Mouse (Mus musculus) neural tube, embryonic 13.5 days (tissue): Measurements from ENCODE around the gene Teddm1b. TPM values are rescaled to one million over a fixed set of nuclear protein-coding genes. Genes with fewer than 3 reads are reported as not detected.
A peak's percentile ranks its signal among the peaks of the same experiment; 100 is the strongest.
"Not testable (repeated sequence)": the region's sequence is repeated elsewhere in the genome, so short reads cannot be mapped to it uniquely, and the experiment has no call there.

Experiments
- ATAC-seq: fragments of 200-750 bp; cut with Nextera tagmentation; 2 replicates; pipeline ENCODE4 v1.8.0; 2017; ENCODE audit warnings: low read depth, mild to moderate bottlenecking, moderate TSS enrichment, moderate library complexity
- H3K27ac ChIP-seq: fragments of 300-500 bp; sonication (generic); replicated peaks from 2 replicates; pipeline ENCODE4 v1.5.1; 2015; ENCODE audit warnings: moderate library complexity, mild to moderate bottlenecking, inconsistent platforms
- H3K27me3 ChIP-seq: fragments of 300-500 bp; sonication (generic); 2 replicates; pipeline ENCODE4 v1.6.1; 2015; ENCODE audit warnings: mild to moderate bottlenecking, inconsistent platforms
- H3K36me3 ChIP-seq: fragments of 300-500 bp; sonication (generic); 2 replicates; pipeline ENCODE4 v1.6.1; 2015; ENCODE audit warnings: mild to moderate bottlenecking, inconsistent platforms
- H3K4me1 ChIP-seq: fragments of 300-500 bp; sonication (generic); replicated peaks from 2 replicates; pipeline ENCODE4 v1.6.1; 2015; ENCODE audit warnings: inconsistent platforms
- H3K4me2 ChIP-seq: fragments of 300-500 bp; sonication (generic); 2 replicates; pipeline ENCODE4 v1.6.1; 2015; ENCODE audit warnings: inconsistent platforms, mild to moderate bottlenecking, moderate library complexity
- H3K4me3 ChIP-seq: fragments of 300-500 bp; sonication (generic); 2 replicates; pipeline ENCODE4 v1.5.1; 2015; ENCODE audit warnings: mild to moderate bottlenecking, inconsistent platforms
- H3K9ac ChIP-seq: fragments of 300-500 bp; sonication (generic); 2 replicates; pipeline ENCODE4 v1.6.1; 2015; ENCODE audit warnings: moderate library complexity, mild to moderate bottlenecking, inconsistent platforms
- H3K9me3 ChIP-seq: fragments of 300-500 bp; sonication (generic); 2 replicates; pipeline ENCODE4 v1.6.1; 2016; ENCODE audit warnings: inconsistent platforms
- WGBS: fragments of 180-500 bp; shearing (Covaris S2); methylation state at CpG from one replicate; pipeline ENCODE4 v1.1.7; 2015; 5-methylcytosine and 5-hydroxymethylcytosine counted together
- polyA plus RNA-seq: library from polyadenylated mRNA; unstranded; fragments of >200 nt; fragmentation: Nextera tagmentation; extraction: Ambion mirVana; gene quantifications from 2 replicates; pipeline ENCODE4 v1.2.1, GENCODE M21; 2015

Gene Teddm1b
- polyA plus RNA-seq, result 0.29 and 0.39 TPM in 2 replicates

DNA sequence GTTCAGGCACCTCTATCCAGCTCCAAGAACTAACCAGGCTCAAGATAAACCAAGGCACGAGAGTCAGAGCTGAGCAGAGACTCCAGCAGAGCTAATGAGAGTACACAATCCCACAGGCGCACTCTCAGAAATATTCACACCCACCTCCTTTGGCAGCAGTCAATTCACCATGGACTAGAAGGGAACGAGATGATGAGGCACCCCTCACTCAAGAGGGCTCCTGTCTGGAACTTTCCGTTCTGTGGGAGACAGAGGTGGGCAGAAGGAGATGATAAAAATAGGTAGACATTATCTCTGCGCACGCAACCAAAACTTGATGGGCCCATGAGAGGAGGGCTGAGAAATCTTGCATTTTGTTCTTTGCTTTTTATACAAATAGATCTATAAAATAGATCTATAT is at the start of gene Teddm1b:
Gene Teddm1b (plus strand): TSS at position 301 of the 400 bp plus-strand sequence.
- Histone ChIP-seq H3K36me3 (no peaks in the 10 kb centered on the region), H3K4me3 (no peak within 1 kb of the TSS), H3K4me1 (no peaks in the 10 kb centered on the region), H3K9ac (no peak within 1 kb of the TSS), H3K9me3 (no peaks in the 10 kb centered on the region), H3K4me2 (no peak within 1 kb of the TSS), H3K27ac (no peak within 1 kb of the TSS), H3K27me3 (no peaks in the 10 kb centered on the region)
- 87% methylated on average over 6 of the region's 6 CpGs for WGBS
- ATAC-seq, result no peak

DNA sequence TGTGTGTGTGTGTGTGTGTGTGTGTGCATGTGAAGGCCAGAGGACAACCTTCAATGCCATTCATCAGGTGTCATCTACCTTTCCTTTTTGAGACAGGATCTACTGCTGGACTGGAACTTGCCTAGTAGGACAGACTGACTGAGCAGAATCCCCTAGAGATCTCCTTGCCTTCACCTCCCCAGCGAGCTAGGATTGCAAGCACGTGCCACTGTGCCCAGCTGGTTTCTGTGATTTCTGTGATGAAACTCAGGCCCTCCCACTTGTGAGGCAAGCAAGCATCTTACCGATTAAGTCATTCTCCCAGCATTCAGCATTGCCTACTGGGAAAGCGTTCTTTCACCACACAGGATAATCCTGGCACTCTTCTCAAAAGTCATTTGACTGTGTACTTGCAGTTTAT is 43.4 kb upstream of the Teddm1b start:
- H3K4me1 ChIP-seq, result no peaks in the 10 kb centered on the region
- H3K36me3 ChIP-seq, result no peaks in the 10 kb centered on the region
- WGBS, result 89% methylated on average over 4 of the region's 4 CpGs
- 0 out of 2 replicates have a peak, but pooled peaks cover 5% of the 10 kb centered on the region for H3K9me3 ChIP-seq
- H3K4me2 ChIP-seq, result no peak overlapping the region
- no peak overlapping the region for H3K9ac ChIP-seq
- no peak overlapping the region for H3K4me3 ChIP-seq
- no peak overlapping the region for H3K27ac ChIP-seq
- H3K27me3 ChIP-seq, result no peaks in the 10 kb centered on the region
- no peak for ATAC-seq

DNA sequence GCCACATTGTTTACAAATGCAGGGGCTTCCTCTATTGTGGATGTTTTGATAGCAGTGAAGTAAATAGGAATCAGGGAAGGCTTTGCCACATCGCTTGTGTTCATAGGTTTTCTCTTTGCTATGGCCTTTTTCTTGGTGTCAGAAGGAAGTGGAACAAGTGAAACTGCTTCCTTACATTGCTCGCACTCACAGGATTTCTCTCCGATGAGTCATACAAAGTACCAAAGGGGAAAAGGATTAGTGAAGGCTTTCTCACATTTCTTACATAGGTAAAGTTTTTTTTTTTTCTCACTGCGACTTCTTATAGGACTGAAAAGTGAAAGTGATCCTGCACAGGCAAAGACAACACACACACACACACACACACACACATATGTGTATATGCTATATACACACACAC is 38.1 kb upstream of the Teddm1b start:
- H3K27ac ChIP-seq, result no peak overlapping the region
- H3K27me3 ChIP-seq, result no peaks in the 10 kb centered on the region
- no peak for ATAC-seq
- no peak overlapping the region for H3K4me2 ChIP-seq
- no peak overlapping the region for H3K4me3 ChIP-seq
- H3K4me1 ChIP-seq, result no peaks in the 10 kb centered on the region
- H3K9ac ChIP-seq, result no peak overlapping the region
- no peaks in the 10 kb centered on the region for H3K36me3 ChIP-seq
- 0 out of 2 replicates have a peak, but pooled peaks cover 5% of the 10 kb centered on the region for H3K9me3 ChIP-seq
- WGBS, result 83% methylated on average over 4 of the region's 4 CpGs

- Histone ChIP-seq H3K36me3 (no peaks in the 10 kb centered on the region), H3K27ac (no peak overlapping the region), H3K9ac (no peak overlapping the region), H3K4me1 (no peaks in the 10 kb centered on the region), H3K4me3 (no peak overlapping the region), H3K27me3 (no peaks in the 10 kb centered on the region), H3K9me3 (no peaks in the 10 kb centered on the region), H3K4me2 (no peak overlapping the region)
- WGBS, result 86% methylated on average over 11 of the region's 11 CpGs
- no peak for ATAC-seq
These were observed 31.9 kb upstream of the Teddm1b start for GRCm38 (mm10) chr1:153842121-153842740.

GRCm38 (mm10) chr1:153844042-153844441 is 30.1 kb upstream of the Teddm1b start, which contains the start of gene Rgsl1:
Gene Rgsl1, minus strand, starts transcription at chr1:153844142.
- WGBS, result 94% methylated on average over 8 of the region's 8 CpGs
- Histone ChIP-seq H3K27ac (no peak within 1 kb of the TSS), H3K9me3 (no peaks in the 10 kb centered on the region), H3K27me3 (no peaks in the 10 kb centered on the region), H3K4me2 (no peak within 1 kb of the TSS), H3K4me1 (no peaks in the 10 kb centered on the region), H3K9ac (no peak within 1 kb of the TSS), H3K36me3 (no peaks in the 10 kb centered on the region), H3K4me3 (no peak within 1 kb of the TSS)
- ATAC-seq, result no peak

GRCm38 (mm10) chr1:153846420-153846819 is 27.7 kb upstream of the Teddm1b start:
- WGBS, result 88% methylated on average over 7 of the region's 7 CpGs
- H3K4me2 ChIP-seq, result no peak overlapping the region
- H3K4me3 ChIP-seq, result no peak overlapping the region
- no peaks in the 10 kb centered on the region for H3K27me3 ChIP-seq
- H3K9ac ChIP-seq, result no peak overlapping the region
- H3K27ac ChIP-seq, result no peak overlapping the region
- no peaks in the 10 kb centered on the region for H3K36me3 ChIP-seq
- no peaks in the 10 kb centered on the region for H3K9me3 ChIP-seq
- no peaks in the 10 kb centered on the region for H3K4me1 ChIP-seq
- ATAC-seq, result no peak

GRCm38 (mm10) chr1:153846867-153847266 is 27.3 kb upstream of the Teddm1b start:
- no peak overlapping the region for H3K4me2 ChIP-seq
- H3K4me3 ChIP-seq, result no peak overlapping the region
- ATAC-seq, result peak; percentile 40; the same call in 1 of the 2 replicates
- no peaks in the 10 kb centered on the region for H3K27me3 ChIP-seq
- no peaks in the 10 kb centered on the region for H3K9me3 ChIP-seq
- H3K36me3 ChIP-seq, result no peaks in the 10 kb centered on the region
- no peak overlapping the region for H3K9ac ChIP-seq
- H3K27ac ChIP-seq, result no peak overlapping the region
- 31% methylated on average over 6 of the region's 6 CpGs for WGBS
- no peaks in the 10 kb centered on the region for H3K4me1 ChIP-seq

DNA sequence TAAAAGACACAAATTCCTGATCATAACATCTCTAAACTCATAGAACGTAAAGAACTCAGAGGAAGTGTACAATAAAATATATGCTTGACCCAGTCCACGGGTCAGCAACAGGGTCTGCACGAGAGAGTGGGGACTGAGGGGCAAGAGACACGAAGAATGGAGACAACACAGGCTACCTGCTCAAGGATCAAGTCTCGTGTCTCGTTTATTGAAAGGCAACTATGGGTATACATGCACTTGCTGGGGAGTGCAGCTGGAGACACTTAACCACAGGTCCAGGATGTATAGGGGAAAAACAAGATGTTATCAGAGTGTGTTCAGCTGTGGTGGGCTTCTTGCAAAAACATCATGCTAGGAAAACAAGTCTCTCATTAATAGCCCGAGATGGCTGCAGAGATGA is 21.4 kb upstream of the Teddm1b start:
- not testable (repeated sequence) for ATAC-seq, H3K27me3 ChIP-seq, H3K4me1 ChIP-seq, H3K27ac ChIP-seq, H3K4me2 ChIP-seq, H3K36me3 ChIP-seq, H3K9me3 ChIP-seq, H3K4me3 ChIP-seq, H3K9ac ChIP-seq
- 83% methylated on average over 7 of the region's 7 CpGs for WGBS

DNA sequence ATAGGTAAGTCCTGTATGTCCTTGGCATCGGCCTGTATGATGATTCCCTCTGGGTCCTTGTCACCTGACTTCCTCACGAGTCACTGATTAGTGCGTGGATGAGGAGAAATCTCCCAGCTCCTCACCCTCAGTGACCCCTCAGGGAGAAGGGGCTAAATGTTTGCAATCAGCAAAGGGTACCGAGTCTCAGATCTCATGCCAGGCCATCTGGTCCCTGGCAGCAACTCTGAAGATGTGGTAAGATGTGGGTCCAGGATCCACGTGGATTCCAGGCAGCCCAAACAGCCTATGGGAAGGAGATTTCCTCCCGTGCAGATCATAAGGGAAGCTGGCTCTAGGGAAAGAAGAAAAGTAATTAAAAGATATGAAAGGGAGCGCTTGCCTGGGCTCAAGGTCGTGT is 18.2 kb upstream of the Teddm1b start:
- H3K9me3 ChIP-seq, result no peaks in the 10 kb centered on the region
- no peak overlapping the region for H3K4me3 ChIP-seq
- no peaks in the 10 kb centered on the region for H3K27me3 ChIP-seq
- H3K4me1 ChIP-seq, result no peaks in the 10 kb centered on the region
- H3K27ac ChIP-seq, result no peak overlapping the region
- H3K36me3 ChIP-seq, result no peaks in the 10 kb centered on the region
- WGBS, result 79% methylated on average over 8 of the region's 8 CpGs
- no peak overlapping the region for H3K9ac ChIP-seq
- no peak overlapping the region for H3K4me2 ChIP-seq
- ATAC-seq, result no peak

GRCm38 (mm10) chr1:153880391-153880790 is 6.2 kb downstream of the Teddm1b start:
- H3K9ac ChIP-seq, H3K4me2 ChIP-seq, H3K4me3 ChIP-seq, H3K27ac ChIP-seq, H3K27me3 ChIP-seq, ATAC-seq, H3K9me3 ChIP-seq, H3K36me3 ChIP-seq, H3K4me1 ChIP-seq: not testable (repeated sequence)
- 97% methylated on average over 17 of the region's 17 CpGs for WGBS

DNA sequence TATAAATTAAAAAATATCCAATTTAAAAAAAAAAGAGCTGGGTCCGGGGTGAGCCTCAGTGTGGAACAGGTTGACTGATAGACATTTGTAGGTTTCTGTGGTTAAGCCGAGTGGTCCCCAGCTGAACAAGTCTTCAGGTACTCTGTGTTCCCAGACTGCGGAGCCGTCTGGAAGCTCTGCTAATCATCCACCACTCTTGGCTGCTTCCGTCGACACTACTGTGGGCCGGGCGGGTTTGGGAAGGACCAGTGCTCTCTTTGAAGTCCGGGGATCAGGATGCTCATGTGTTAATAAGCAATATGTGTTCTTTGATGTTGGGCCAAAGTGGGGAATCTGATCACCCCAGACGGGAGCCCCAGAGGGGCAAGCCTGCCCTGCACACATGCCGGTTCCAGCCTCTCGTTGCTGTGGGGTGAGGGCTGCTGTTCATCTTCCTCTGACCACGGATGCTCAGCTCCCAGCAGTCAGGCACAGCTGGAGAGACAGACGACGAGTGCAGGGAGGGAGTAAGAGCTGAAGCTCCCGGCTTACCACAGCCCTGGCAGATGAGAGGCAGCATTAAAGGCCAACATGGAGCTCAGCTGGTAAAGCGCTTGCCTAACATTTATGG is 12.0 kb downstream of the Teddm1b start:
- no peaks in the 10 kb centered on the region for H3K9me3 ChIP-seq
- ATAC-seq, result peak; percentile 47; the same call in 1 of the 2 replicates

DNA sequence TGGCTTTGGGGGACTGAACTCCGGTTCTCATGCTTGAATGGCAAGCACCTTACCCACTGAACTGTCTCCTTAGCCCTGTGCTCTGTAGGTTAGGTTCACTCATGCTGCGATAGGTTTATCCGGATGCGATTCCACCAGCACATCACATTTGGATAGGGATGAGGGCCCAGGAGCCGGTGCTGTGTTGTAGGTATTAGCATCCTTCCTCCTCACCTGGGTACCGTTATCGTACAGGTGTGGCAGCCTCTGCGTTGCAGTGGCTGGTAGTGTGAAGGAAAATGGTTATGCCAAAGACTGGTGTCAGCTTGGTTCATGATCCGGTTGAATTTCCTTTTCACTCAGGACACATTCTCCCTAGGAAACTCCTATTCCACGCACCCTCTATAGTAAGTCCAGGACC is 16.0 kb downstream of the Teddm1b start:
- Histone ChIP-seq H3K27ac (no peak overlapping the region), H3K27me3 (0 out of 2 replicates have a peak, but pooled peaks cover 8% of the 10 kb centered on the region), H3K4me3 (no peak overlapping the region), H3K4me1 (no peaks in the 10 kb centered on the region), H3K9ac (no peak overlapping the region), H3K36me3 (no peaks in the 10 kb centered on the region), H3K4me2 (no peak overlapping the region), H3K9me3 (no peaks in the 10 kb centered on the region)
- 96% methylated on average over 10 of the region's 10 CpGs for WGBS
- no peak for ATAC-seq

More for the DNA sequence above, 12.0 kb downstream of the Teddm1b start:
- H3K4me2 ChIP-seq, result no peak overlapping the region
- no peaks in the 10 kb centered on the region for H3K4me1 ChIP-seq
- H3K27ac ChIP-seq, result no peak overlapping the region; the same call in 1 of the 2 replicates
- no peak overlapping the region for H3K9ac ChIP-seq
- H3K4me3 ChIP-seq, result no peak overlapping the region
- 43% methylated on average over 17 of the region's 17 CpGs for WGBS
- H3K27me3 ChIP-seq, result no peaks in the 10 kb centered on the region
- H3K36me3 ChIP-seq, result no peaks in the 10 kb centered on the region
